Mouse (Mus musculus): ENCODE results near the gene Nfix. TPM values are rescaled to one million over a fixed set of nuclear protein-coding genes. Genes with fewer than 3 reads are reported as not detected.

Gene Nfix
- polyA plus RNA-seq, 1 experiment from 2014 or later = 0.49 TPM

- Histone ChIP-seq H3K36me3 (no peaks in the 10 kb centered on the region), H3K9me3 (replicated peaks) (no peaks in the 10 kb centered on the region), H3K27ac (replicated peaks) (peak overlapping the region; percentile 94), H3K4me3 (peak overlapping the region; percentile 87), H3K27me3 (ENCODE audit: low read depth, poor library complexity, severe bottlenecking) (no peaks in the 10 kb centered on the region), H3K4me1 (peaks cover 83% of the 10 kb centered on the region)
- DNase-seq (ENCODE audit: low spot score) = peak; percentile 82
- whole genome bisulfite sequencing = under 1% methylated on average over 33 of the region's 33 CpGs
Measured at GRCm38 (mm10) chr8:84659936-84660818, 140.0 kb downstream of the Nfix start.

- Histone ChIP-seq H3K27me3 (ENCODE audit: low read depth, poor library complexity, severe bottlenecking) (no peaks in the 10 kb centered on the region), H3K27ac (replicated peaks) (no peak overlapping the region), H3K4me3 (no peak overlapping the region), H3K4me1 (peaks cover 83% of the 10 kb centered on the region), H3K9me3 (replicated peaks) (no peaks in the 10 kb centered on the region), H3K36me3 (no peaks in the 10 kb centered on the region)
- WGBS = 39% methylated on average over 1 of the region's 1 CpGs
- DNase-seq (ENCODE audit: low spot score) = no peak
Measured at GRCm38 (mm10) chr8:84658951-84659350, 141.2 kb downstream of the Nfix start.

- H3K27ac ChIP-seq (replicated peaks) = peak overlapping the region; percentile 59; the same call in 1 of the 2 replicates
- peaks cover 75% of the 10 kb centered on the region for H3K4me1 ChIP-seq
- no peak for DNase-seq (ENCODE audit: low spot score)
- H3K4me3 ChIP-seq = no peak overlapping the region; the same call in 1 of the 2 replicates
- H3K9me3 ChIP-seq (replicated peaks) = no peaks in the 10 kb centered on the region
- H3K27me3 ChIP-seq (ENCODE audit: low read depth, poor library complexity, severe bottlenecking) = no peaks in the 10 kb centered on the region
- H3K36me3 ChIP-seq = no peaks in the 10 kb centered on the region
- 38% methylated on average over 4 of the region's 4 CpGs for WGBS
Measured at GRCm38 (mm10) chr8:84657680-84658079, 142.5 kb downstream of the Nfix start.

- Histone ChIP-seq H3K9me3 (replicated peaks) (no peaks in the 10 kb centered on the region), H3K36me3 (no peaks in the 10 kb centered on the region), H3K27ac (replicated peaks) (peak overlapping the region; percentile 91), H3K4me1 (peaks cover 74% of the 10 kb centered on the region), H3K27me3 (ENCODE audit: low read depth, poor library complexity, severe bottlenecking) (no peaks in the 10 kb centered on the region), H3K4me3 (peak overlapping the region; percentile 56)
- DNase-seq (ENCODE audit: low spot score) = no peak
Measured at GRCm38 (mm10) chr8:84657203-84657602, 142.9 kb downstream of the Nfix start.

GRCm38 (mm10) chr8:84656641-84657126 is 143.5 kb downstream of the Nfix start:
- H3K36me3 ChIP-seq = no peaks in the 10 kb centered on the region
- 2% methylated on average over 23 of the region's 23 CpGs for WGBS
- peaks cover 69% of the 10 kb centered on the region for H3K4me1 ChIP-seq
- H3K27me3 ChIP-seq (ENCODE audit: low read depth, poor library complexity, severe bottlenecking) = no peaks in the 10 kb centered on the region
- no peaks in the 10 kb centered on the region for H3K9me3 ChIP-seq (replicated peaks)
- peak overlapping the region; percentile 56 for H3K4me3 ChIP-seq
- peak overlapping the region; percentile 91 for H3K27ac ChIP-seq (replicated peaks)
- peak; percentile 72 for DNase-seq (ENCODE audit: low spot score)

- peak overlapping the region; percentile 56 for H3K4me3 ChIP-seq
- no peaks in the 10 kb centered on the region for H3K27me3 ChIP-seq (ENCODE audit: low read depth, poor library complexity, severe bottlenecking)
- H3K36me3 ChIP-seq = no peaks in the 10 kb centered on the region
- peaks cover 66% of the 10 kb centered on the region for H3K4me1 ChIP-seq
- peak; percentile 78 for DNase-seq (ENCODE audit: low spot score)
- WGBS = 0% methylated on average over 10 of the region's 10 CpGs
- no peaks in the 10 kb centered on the region for H3K9me3 ChIP-seq (replicated peaks)
- H3K27ac ChIP-seq (replicated peaks) = peak overlapping the region; percentile 91
Measured at GRCm38 (mm10) chr8:84656191-84656525, 144.0 kb downstream of the Nfix start.

GRCm38 (mm10) chr8:84655336-84656190 is 144.6 kb downstream of the Nfix start:
- peak overlapping the region; percentile 56 for H3K4me3 ChIP-seq
- DNase-seq (ENCODE audit: low spot score) = peak; percentile 84
- no peaks in the 10 kb centered on the region for H3K9me3 ChIP-seq (replicated peaks)
- peak overlapping the region; percentile 91 for H3K27ac ChIP-seq (replicated peaks)
- H3K36me3 ChIP-seq = no peaks in the 10 kb centered on the region
- no peaks in the 10 kb centered on the region for H3K27me3 ChIP-seq (ENCODE audit: low read depth, poor library complexity, severe bottlenecking)
- H3K4me1 ChIP-seq = peaks cover 66% of the 10 kb centered on the region
- under 1% methylated on average over 15 of the region's 15 CpGs for WGBS

GRCm38 (mm10) chr8:84654597-84654996 is 145.5 kb downstream of the Nfix start:
- H3K36me3 ChIP-seq = no peaks in the 10 kb centered on the region
- WGBS = 47% methylated on average over 4 of the region's 4 CpGs
- peak overlapping the region; percentile 7; the same call in 1 of the 2 replicates for H3K4me3 ChIP-seq
- no peaks in the 10 kb centered on the region for H3K9me3 ChIP-seq (replicated peaks)
- no peaks in the 10 kb centered on the region for H3K27me3 ChIP-seq (ENCODE audit: low read depth, poor library complexity, severe bottlenecking)
- DNase-seq (ENCODE audit: low spot score) = peak; percentile 44
- peak overlapping the region; percentile 91 for H3K27ac ChIP-seq (replicated peaks)
- H3K4me1 ChIP-seq = peaks cover 65% of the 10 kb centered on the region

- Histone ChIP-seq H3K4me1 (peaks cover 57% of the 10 kb centered on the region), H3K27me3 (ENCODE audit: low read depth, poor library complexity, severe bottlenecking) (no peaks in the 10 kb centered on the region), H3K9me3 (replicated peaks) (no peaks in the 10 kb centered on the region), H3K4me3 (no peak overlapping the region), H3K27ac (replicated peaks) (no peak overlapping the region), H3K36me3 (no peaks in the 10 kb centered on the region)
- DNase-seq (ENCODE audit: low spot score) = no peak
- 73% methylated on average over 9 of the region's 9 CpGs for WGBS
Measured at GRCm38 (mm10) chr8:84653092-84653631, 147.0 kb downstream of the Nfix start.

GRCm38 (mm10) chr8:84650213-84650612 is 149.9 kb downstream of the Nfix start:
- Histone ChIP-seq H3K4me1 (peaks cover 40% of the 10 kb centered on the region), H3K4me3 (no peak overlapping the region), H3K27ac (replicated peaks) (peak overlapping the region; percentile 80), H3K9me3 (replicated peaks) (no peaks in the 10 kb centered on the region), H3K27me3 (ENCODE audit: low read depth, poor library complexity, severe bottlenecking) (no peaks in the 10 kb centered on the region), H3K36me3 (no peaks in the 10 kb centered on the region)
- DNase-seq (ENCODE audit: low spot score) = peak; percentile 24
- 49% methylated on average over 3 of the region's 3 CpGs for WGBS

Measured in midbrain, embryonic 10.5 days (tissue).